Mouse (Mus musculus): ENCODE results near the gene Tmem210. TPM values are rescaled to one million over a fixed set of nuclear protein-coding genes. Genes with fewer than 3 reads are reported as not detected.

Gene Tmem210
- total RNA-seq, 2 experiments from 2014 or later: not detected

DNA sequence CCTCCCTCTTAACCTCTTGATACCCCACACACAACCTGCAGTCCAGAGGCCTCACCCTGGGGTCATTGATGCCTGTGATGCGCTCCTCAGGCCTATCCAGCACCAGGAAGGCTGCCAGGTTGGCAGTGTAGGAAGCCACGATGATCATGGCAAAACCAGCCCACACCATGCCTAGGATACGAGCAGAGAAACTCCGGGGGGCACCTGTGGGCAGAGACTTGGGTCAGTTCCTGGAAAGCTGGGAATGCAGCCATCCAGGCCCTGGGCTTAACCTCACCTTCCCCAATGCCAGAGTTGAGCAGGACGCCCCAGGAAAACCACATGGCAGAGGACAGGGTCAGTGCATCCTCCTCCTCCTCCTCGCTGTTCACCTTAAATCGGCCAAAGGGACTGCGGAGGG lies 9.1 kb downstream of the Tmem210 start:
- DNase-seq: no peak

GRCm38 (mm10) chr2:25298046-25298445 lies 10.1 kb downstream of the Tmem210 start:
- DNase-seq: no peak

DNA sequence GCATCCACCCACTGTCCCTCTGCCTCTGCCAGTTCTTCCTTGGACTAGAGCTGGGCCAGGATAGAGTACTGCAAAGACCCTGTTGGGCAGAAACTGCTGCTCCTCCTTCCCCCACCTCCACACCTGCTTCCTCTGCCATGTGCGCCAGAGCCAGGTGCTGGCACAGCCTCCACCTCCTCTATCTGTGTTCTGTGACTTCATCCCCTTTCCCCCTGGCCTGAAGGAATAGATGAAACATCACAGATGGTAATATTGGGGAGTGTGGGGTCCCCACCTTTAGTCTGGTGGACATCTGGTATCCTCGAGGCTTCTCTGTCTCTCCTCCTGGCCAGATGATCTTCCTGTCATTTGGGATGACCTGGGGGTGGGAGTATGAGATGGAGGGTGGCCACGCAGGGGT lies 15.5 kb downstream of the Tmem210 start:
- no peak for DNase-seq

GRCm38 (mm10) chr2:25303931-25304656 lies 16.1 kb downstream of the Tmem210 start:
- no peak for DNase-seq

DNA sequence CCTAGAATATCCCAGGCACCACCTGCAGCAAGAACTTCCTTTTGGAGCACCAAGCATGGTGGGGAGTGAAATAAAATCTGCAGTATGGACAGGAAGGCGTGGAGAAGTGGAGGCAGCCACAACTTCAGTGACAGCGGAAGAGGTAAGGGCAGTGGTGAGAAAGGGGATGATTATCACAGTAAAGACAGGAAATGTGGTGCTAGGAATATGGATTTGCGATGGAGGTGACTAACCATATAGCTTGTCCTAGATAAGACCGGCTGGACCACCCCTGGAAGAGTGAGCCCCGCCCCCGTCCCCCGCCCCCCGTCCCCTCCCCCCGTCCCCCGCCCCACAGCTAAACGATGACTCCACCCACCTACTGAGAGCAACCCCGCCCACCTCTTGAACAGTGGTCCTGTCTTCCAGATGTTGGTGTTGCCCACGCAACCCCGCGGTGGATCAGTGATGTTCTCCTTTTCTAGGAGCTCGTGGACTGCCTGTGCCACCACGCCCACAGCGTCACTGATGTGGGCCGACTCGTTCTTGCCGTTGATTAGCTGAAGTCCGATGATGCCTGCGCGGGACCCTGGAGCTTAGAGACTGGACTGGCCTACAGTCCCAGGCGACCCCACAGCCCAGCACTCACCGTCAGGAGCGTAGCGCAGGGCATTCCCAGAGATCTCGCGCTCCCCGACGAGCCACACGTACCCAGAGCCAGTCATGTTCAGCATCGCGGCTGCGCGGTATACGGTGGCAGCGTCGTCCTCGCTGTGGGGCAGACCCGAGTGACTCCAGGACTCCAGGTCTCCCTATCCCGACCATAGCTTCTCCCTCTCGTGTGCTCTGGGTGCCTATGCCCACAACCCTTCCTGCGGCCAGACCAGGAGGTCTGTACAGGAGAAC lies 17.0 kb downstream of the Tmem210 start:
- DNase-seq: peak; percentile 29

DNA sequence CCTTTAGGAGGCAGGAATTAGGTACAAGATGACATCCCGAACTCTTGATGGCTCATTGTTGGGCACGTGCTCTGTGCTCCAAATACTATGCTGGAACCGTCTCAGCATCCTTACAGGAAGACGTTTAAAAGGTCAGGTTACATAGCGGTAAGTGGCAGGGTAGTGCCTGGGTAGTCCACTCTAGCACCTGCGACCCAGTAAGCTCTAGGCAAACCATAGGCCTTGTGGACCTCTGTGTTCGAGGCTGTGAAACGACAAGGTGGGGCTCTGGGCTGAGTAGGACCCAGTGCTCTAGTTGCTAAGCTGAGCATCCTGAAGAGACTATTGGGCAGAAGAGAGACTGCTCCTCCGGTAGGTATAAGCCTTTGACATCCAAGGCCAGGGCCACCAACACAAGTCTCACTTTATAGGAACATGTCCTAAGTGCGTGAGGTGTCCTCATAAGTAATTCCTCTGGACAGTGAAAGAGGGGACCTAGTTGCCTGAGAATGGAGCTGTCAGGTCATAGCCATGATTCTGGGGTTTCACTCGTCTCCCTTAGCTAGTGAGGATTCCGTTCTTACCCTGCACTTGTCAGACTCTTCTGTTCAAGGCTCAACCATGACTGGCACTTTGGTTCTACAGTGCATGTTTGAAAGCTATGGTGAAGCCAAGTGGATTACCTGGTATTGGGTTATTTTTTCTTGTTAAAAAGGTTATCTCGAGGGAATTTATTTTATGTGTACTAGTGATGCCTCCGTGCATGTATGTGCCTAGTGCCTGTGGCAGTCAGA lies 17.8 kb downstream of the Tmem210 start:
- no peak for DNase-seq

DNA sequence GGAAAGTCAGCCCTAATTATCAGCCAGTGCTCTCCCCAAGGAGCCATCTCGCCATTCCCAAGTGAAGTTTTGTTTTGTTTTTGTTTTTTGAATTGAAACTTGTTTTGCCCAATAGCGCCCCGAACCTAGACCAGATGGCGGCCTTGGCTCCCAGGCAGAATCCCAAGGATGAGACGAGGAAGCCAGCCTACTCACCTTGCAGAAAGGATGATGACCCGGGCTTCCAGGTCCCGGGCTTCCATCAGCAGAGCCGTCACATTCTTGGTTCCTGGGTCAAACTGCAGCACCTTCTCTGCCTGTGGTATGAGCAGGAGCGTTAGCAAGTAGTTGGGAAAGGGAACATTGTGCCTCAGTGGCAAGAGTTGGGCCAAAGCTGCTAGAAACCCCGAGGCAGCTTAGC lies 22.2 kb downstream of the Tmem210 start:
- no peak for DNase-seq

DNA sequence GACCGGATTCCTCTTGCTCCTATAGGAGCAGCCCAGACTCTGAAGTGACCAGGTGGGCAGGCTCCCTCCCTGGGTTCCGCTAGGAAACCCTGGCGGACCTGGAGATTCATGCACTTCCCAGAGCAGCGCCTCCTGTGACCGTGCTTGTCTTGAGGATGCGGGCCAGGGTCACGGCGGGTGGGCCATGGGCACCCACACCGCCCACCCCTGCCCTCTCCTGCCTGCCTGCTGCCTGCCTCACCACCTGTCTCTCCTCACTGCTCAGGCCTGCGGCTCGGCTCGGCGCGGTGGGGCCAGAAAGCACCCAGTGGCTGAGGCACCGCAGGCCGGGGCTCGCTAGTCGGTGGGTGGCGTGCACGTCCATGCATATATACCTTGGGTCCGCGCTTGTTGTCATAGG lies 23.0 kb downstream of the Tmem210 start:
- no peak for DNase-seq

- no peak for DNase-seq
Observed at GRCm38 (mm10) chr2:25311491-25311891, 23.5 kb downstream of the Tmem210 start.

- DNase-seq: no peak
Observed at GRCm38 (mm10) chr2:25318119-25318966, 30.4 kb downstream of the Tmem210 start.

DNA sequence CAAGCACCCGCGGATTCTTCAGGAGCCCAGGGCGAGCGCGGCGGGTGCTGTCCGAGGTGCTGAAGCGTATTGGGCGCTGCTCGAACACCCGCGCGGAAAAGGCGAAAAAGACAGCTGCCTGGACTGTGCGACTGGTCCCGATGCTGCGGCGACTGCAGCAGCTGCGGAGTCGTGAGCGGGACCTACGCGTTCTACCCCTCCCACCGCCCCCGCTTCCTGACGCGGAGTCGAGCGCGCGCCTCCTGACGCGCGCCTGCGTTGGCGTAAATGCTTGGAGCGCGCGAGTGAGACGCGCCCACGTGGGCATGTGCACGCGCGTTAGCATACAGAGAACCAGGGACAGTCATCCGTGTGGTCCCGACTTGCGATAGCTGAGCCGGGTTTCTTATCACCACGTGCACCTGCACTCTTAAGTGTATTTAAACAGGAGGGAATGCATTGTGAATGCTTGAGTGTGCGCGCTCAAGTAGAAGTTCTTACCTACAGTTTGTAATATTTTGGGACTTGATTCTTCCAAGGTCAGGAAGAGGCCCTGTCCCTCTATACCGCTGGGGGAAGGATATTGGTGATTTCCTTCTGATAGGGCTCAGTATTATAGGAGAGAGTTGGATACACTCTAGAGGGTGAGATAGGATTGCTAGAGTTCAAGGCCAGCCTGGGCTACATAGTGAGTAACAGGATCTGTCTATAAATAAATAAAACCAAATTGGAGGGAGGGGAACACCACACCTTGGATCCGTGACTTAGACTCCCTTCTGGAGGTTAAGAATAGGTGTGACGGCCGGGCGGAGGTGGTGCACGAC lies 31.2 kb downstream of the Tmem210 start, which contains the start of gene Grin1:
Gene Grin1 (minus strand): TSS at position 217 of the 803 bp plus-strand sequence.
- peak; percentile 82 for DNase-seq

DNA sequence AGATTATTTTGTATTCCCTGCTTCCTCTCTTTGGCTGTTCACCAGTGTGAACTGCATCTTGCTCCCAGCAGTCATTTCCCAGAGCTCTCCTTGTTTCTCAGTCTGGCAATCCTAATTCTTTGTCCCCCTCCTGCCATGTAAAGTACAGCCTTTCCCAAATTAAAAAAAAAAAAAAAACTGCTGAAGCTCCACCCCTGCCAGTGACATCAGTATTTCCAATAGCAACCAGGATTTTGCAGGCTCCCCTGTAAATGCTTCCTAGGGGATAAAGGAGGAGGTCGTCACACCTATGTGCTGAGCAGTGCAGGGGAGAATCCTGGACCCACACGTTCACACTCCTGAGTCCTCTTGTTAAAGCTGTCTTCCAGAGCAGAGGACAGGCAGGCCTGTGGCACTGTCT lies 32.1 kb downstream of the Tmem210 start:
- DNase-seq: no peak

GRCm38 (mm10) chr2:25326036-25326435 lies 38.1 kb downstream of the Tmem210 start:
- no peak for DNase-seq

DNA sequence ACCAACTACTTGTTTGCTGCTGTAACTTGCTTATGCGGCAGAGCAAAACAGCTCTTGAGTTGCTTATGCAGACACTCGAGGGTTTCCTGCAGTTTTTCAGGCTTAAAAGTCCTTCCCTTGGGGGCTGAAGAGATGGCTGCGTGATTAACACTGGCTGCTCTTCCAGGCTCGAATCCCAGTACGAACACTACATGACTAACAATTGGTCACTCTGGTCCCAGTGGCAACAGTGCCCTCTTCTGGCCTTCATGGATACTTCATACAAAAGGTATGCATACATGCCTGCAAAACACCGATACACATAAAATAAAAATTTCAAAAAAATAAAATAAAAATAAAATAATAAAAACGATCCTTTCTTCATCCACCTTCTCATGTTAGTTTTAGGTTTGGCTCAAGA lies 40.5 kb downstream of the Tmem210 start:
- DNase-seq: peak; percentile 47

GRCm38 (mm10) chr2:25331470-25331869 lies 43.5 kb downstream of the Tmem210 start:
- no peak for DNase-seq

GRCm38 (mm10) chr2:25332286-25333160 lies 44.6 kb downstream of the Tmem210 start, which contains the start of gene Man1b1:
Man1b1 (plus strand) TSS chr2:25332338.
- peak; percentile 99 for DNase-seq

GRCm38 (mm10) chr2:25333569-25333968 lies 45.6 kb downstream of the Tmem210 start:
- no peak for DNase-seq

- no peak for DNase-seq
Observed at GRCm38 (mm10) chr2:25338303-25338702, 50.4 kb downstream of the Tmem210 start.
